Mouse (Mus musculus): Measurements from ENCODE around the gene Ubac2. TPM values are rescaled to one million over a fixed set of nuclear protein-coding genes. Genes with fewer than 3 reads are reported as not detected.

Ubac2 gene
- polyA plus RNA-seq, 1 experiment, result 1.3 TPM

DNA sequence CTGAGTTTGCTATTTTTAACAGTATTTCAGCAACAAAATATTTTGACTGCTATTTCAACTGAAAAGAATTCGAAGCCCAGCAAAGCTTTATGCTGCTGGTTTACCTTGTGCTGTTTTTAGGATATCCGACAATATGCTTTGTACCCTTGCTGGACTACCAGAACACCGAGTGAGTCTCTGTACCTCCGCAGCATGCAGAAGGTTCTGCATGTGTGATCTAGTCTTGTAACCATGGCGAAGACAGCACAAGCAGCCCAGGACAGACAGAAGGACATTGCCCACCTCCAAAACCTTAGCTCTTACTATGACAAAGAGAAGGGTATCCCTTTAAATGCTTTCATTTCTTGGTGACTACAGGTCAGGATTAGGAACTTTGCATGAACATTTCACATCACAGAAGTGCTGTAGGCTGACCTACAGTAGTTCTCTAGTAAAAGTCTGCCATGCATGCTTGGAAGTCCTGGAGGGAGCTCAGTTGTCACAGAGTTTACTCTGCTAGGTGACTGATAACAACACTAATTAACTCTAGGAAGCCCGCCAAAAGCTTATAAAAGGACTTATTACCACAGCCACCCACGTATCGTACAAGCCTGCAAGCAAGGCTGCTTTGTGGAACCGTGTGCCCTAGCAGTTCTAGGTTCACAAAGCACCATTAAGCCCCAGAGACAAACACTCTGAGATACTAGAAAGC, 85.0 kb downstream of the Ubac2 start:
- TF ChIP-seq TAL1 (IDR thresholded peaks at IDR 0.05; ENCODE audit: low read length) (no peak), GATA1 (IDR thresholded peaks at IDR 0.05; ENCODE audit: low read length) (no peak)
- no peak overlapping the region for H3K4me3 ChIP-seq (replicated peaks)
- peaks cover 13% of the 10 kb centered on the region for H3K4me1 ChIP-seq (ENCODE audit: control insufficient read depth)
- no peaks in the 10 kb centered on the region for H3K27me3 ChIP-seq (ENCODE audit: control insufficient read depth)
- no peaks in the 10 kb centered on the region for H3K9me3 ChIP-seq (ENCODE audit: control insufficient read depth, low read length)
- no peaks in the 10 kb centered on the region for H3K36me3 ChIP-seq (ENCODE audit: control insufficient read depth)

DNA sequence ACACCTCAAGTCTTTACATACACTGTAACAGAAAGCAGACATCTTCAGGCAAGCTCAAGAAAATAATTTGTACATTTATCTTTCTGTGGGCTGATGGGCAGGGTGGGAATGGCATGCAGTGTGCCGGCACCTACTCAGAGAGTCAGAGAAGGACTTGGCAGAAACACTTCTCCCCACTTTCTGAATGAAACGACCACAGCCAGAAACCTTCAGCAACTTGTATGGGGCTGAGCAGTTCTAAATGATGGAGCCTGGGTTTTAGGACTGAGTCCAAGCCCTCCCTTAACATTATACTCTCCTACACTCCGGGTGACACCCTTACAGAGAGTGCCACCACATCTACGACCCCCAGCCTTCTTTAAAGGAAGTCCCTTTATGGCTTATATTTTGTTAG, 85.5 kb downstream of the Ubac2 start:
- Histone ChIP-seq H3K36me3 (ENCODE audit: control insufficient read depth) (no peaks in the 10 kb centered on the region), H3K27me3 (ENCODE audit: control insufficient read depth) (no peaks in the 10 kb centered on the region), H3K9me3 (ENCODE audit: control insufficient read depth, low read length) (no peaks in the 10 kb centered on the region), H3K4me1 (ENCODE audit: control insufficient read depth) (peaks cover 13% of the 10 kb centered on the region), H3K4me3 (replicated peaks) (no peak overlapping the region)
- TF ChIP-seq TAL1 (IDR thresholded peaks at IDR 0.05; ENCODE audit: low read length) (no peak), GATA1 (IDR thresholded peaks at IDR 0.05; ENCODE audit: low read length) (no peak)

DNA sequence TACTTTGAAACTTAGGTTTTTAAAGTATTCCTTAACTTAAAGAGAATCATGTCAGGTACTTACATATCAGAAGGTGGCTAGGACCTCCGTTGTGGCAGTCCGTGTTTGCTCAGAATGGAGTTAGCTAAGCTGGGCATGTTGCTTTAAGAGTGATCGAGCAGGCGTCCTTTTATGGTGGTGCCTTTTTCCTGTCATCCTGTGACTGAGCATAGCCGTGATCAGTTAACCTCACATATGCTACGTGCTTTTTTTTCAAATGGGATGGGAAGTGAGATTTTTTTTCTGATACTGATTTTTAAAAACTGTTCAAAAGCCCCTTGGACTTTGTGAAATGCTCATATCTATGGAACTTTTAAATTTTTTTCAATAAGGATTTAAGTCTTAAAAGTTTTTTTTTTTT, 86.6 kb downstream of the Ubac2 start, which contains the start of gene Gpr183:
TSS of gene Gpr183 (minus strand) at position 206 of the 400 bp plus-strand sequence.
- H3K9me3 ChIP-seq (ENCODE audit: control insufficient read depth, low read length), result no peaks in the 10 kb centered on the region
- no peak within 1 kb of the TSS for H3K4me3 ChIP-seq (replicated peaks)
- no peaks in the 10 kb centered on the region for H3K36me3 ChIP-seq (ENCODE audit: control insufficient read depth)
- TF ChIP-seq TAL1 (IDR thresholded peaks at IDR 0.05; ENCODE audit: low read length) (no peak), GATA1 (IDR thresholded peaks at IDR 0.05; ENCODE audit: low read length) (no peak)
- H3K4me1 ChIP-seq (ENCODE audit: control insufficient read depth), result peaks cover 13% of the 10 kb centered on the region
- no peaks in the 10 kb centered on the region for H3K27me3 ChIP-seq (ENCODE audit: control insufficient read depth)

DNA sequence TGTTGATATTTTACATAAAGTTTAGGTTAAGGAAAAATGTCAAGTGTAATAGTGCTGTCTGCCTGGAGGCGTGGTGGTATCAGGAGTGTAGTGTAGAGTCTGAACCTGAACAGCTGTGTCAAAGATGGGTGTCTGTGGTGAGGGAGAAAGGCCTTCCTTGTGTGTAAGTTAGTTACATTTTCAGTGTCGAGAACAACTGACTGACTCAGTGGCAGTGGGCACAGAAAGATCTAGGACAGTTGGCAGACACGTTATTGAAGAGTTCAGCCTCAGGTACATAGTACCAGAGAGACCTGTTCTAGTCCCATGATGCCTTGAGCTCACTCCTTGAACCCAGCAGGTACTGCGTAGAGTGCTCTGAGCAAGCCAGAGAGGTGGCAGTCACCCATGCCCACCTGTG, 87.0 kb downstream of the Ubac2 start:
- Histone ChIP-seq H3K4me1 (ENCODE audit: control insufficient read depth) (peaks cover 13% of the 10 kb centered on the region), H3K36me3 (ENCODE audit: control insufficient read depth) (no peaks in the 10 kb centered on the region), H3K27me3 (ENCODE audit: control insufficient read depth) (no peaks in the 10 kb centered on the region), H3K9me3 (ENCODE audit: control insufficient read depth, low read length) (no peaks in the 10 kb centered on the region), H3K4me3 (replicated peaks) (no peak overlapping the region)
- TF ChIP-seq GATA1 (IDR thresholded peaks at IDR 0.05; ENCODE audit: low read length), result no peak
- TF ChIP-seq TAL1 (IDR thresholded peaks at IDR 0.05; ENCODE audit: low read length), result no peak

DNA sequence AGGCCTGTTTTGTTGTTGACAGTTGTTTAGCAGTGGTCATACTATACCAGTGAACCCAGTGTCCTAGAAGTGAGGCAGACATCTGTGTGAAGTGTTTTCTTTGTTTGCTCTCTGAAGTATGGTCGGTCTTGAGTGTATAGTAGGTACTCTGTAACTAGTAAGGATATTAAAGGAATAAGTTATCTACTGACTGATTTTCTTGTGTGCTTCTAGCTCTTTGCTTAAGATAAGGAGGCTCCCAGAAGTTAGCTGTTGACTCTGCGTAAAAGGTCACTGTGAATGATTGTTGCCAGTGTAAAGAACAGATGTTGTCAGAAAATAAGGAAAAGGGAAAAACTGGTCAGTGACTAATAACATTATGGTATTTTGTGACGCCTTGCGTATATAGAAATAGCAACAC, 88.7 kb downstream of the Ubac2 start:
- TF ChIP-seq GATA1 (IDR thresholded peaks at IDR 0.05; ENCODE audit: low read length) (no peak), TAL1 (IDR thresholded peaks at IDR 0.05; ENCODE audit: low read length) (no peak)
- no peak overlapping the region for H3K4me3 ChIP-seq (replicated peaks)
- no peaks in the 10 kb centered on the region for H3K9me3 ChIP-seq (ENCODE audit: control insufficient read depth, low read length)
- no peaks in the 10 kb centered on the region for H3K27me3 ChIP-seq (ENCODE audit: control insufficient read depth)
- no peaks in the 10 kb centered on the region for H3K36me3 ChIP-seq (ENCODE audit: control insufficient read depth)
- H3K4me1 ChIP-seq (ENCODE audit: control insufficient read depth), result peaks cover 5% of the 10 kb centered on the region; the same call in 1 of the 2 replicates

DNA sequence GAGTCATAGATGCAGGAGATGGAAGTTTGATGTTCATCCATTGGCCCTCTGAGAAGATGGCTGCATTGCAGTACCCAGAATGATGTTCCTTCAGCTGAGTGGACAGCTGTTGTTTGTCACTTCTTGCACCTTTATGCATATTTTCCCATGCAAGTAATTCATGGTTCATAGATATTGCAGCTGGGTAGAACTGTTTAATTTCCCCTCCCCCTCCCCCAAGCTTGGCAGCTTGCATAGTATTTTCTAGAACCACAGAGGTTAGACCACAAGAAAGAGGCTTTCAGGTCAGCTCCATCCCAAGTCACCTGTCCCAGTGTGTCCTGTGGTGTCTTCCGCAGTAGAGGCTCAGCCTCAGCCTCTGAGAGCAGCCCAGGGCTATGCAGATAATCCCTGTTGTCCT, 92.0 kb downstream of the Ubac2 start:
- TF ChIP-seq GATA1 (IDR thresholded peaks at IDR 0.05; ENCODE audit: low read length), result no peak
- no peak for TF ChIP-seq TAL1 (IDR thresholded peaks at IDR 0.05; ENCODE audit: low read length)
- Histone ChIP-seq H3K4me1 (ENCODE audit: control insufficient read depth) (no peaks in the 10 kb centered on the region; the same call in 1 of the 2 replicates), H3K27me3 (ENCODE audit: control insufficient read depth) (no peaks in the 10 kb centered on the region), H3K36me3 (ENCODE audit: control insufficient read depth) (peaks cover 5% of the 10 kb centered on the region), H3K9me3 (ENCODE audit: control insufficient read depth, low read length) (no peaks in the 10 kb centered on the region), H3K4me3 (replicated peaks) (no peak overlapping the region)

DNA sequence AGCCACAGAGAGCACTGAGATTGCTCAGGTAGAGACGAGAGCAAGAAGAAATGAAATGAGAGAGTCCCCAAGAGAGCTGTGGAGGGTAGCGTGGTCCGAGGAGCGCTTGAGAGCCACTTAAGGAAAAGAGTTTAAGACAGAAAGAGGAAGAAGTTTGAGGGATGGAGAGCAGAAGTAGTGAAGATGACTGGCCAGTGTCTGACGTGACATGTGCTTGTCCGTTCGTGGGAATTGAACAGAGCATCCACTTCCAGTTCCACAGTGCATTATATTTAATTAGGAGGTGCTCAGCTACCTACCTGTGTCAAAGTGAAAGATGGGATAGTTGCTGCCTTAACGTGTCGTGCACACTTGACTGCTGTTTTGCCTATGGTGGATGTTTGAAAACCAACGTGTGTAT, 94.7 kb downstream of the Ubac2 start:
- Histone ChIP-seq H3K4me3 (replicated peaks) (no peak overlapping the region), H3K36me3 (ENCODE audit: control insufficient read depth) (peaks cover 10% of the 10 kb centered on the region), H3K4me1 (ENCODE audit: control insufficient read depth) (no peaks in the 10 kb centered on the region), H3K9me3 (ENCODE audit: control insufficient read depth, low read length) (no peaks in the 10 kb centered on the region), H3K27me3 (ENCODE audit: control insufficient read depth) (no peaks in the 10 kb centered on the region)
- no peak for TF ChIP-seq GATA1 (IDR thresholded peaks at IDR 0.05; ENCODE audit: low read length)
- TF ChIP-seq TAL1 (IDR thresholded peaks at IDR 0.05; ENCODE audit: low read length), result no peak

DNA sequence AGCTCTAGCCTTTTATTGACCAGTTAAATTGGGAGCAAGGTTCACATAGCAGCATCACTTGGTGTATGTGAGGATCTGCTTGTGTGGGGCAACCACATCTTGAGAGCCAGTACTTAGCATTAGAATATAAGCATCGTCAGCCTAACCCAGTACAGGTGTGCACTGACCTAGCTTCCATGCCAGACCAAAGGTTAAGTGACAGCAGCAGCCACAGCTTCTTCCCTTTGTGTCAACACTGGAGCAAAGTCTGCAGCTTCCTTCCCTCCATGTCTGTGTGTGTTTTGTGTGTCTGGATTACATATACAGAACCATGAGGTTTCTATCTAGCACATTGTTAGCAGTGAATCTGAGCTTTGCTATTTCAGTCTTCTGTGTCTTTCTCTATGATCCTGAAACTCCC, 103.1 kb downstream of the Ubac2 start:
- TF ChIP-seq GATA1 (IDR thresholded peaks at IDR 0.05; ENCODE audit: low read length) (no peak), TAL1 (IDR thresholded peaks at IDR 0.05; ENCODE audit: low read length) (no peak)
- peaks cover 2% of the 10 kb centered on the region; the same call in 1 of the 2 replicates for H3K36me3 ChIP-seq (ENCODE audit: control insufficient read depth)
- no peaks in the 10 kb centered on the region for H3K27me3 ChIP-seq (ENCODE audit: control insufficient read depth)

DNA sequence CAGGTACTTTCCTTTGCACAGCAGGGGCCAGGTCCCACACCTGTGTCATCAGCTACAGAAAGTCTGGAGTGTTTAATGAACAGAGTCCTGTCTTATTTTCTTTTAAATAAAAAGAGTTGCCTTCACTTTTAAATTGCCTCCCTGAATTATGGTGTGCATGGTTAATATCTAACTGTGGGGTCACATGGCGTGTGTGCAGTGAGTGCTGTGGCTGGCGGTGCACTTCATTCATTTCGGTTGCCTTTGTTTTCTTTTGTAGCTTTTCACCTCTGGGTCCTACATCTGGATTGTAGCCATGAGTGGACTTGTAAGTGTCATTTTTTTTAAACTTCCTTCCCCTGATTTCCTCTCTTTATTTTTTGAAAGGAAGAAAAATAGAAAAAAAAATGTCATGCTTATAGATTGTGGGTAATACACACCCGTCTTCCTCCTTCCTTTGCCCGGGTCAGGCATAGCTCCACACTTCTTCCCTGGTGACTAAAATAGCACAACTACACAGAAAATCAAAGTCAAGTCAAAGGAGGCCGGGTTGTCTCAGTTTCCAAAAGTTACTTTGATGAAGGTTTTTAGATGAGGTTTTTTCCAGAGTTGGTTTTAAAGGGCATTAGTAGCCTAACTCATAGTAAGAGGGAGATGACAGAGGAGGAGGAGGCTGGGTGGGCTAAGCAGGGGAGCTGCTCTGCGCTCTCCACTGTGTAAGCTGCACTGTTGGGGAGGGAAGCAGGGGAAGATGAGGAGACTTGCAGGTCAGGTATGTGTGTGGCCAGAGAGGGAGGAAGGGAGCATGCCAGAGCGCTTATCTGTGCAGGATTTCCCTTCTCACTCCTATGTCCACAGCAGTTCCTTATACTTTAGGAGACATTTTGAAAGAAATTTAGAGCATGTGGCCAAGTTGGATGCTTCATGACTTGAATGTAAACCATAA, 104.9 kb downstream of the Ubac2 start:
- Histone ChIP-seq H3K36me3 (ENCODE audit: control insufficient read depth) (peaks cover 2% of the 10 kb centered on the region; the same call in 1 of the 2 replicates), H3K4me1 (ENCODE audit: control insufficient read depth) (no peaks in the 10 kb centered on the region), H3K9me3 (ENCODE audit: control insufficient read depth, low read length) (no peaks in the 10 kb centered on the region), H3K27me3 (ENCODE audit: control insufficient read depth) (no peaks in the 10 kb centered on the region), H3K4me3 (replicated peaks) (no peak overlapping the region)
- TF ChIP-seq GATA1 (IDR thresholded peaks at IDR 0.05; ENCODE audit: low read length) (no peak), TAL1 (IDR thresholded peaks at IDR 0.05; ENCODE audit: low read length) (no peak)

More for the DNA sequence above, 103.1 kb downstream of the Ubac2 start:
- H3K9me3 ChIP-seq (ENCODE audit: control insufficient read depth, low read length), result no peaks in the 10 kb centered on the region
- H3K4me3 ChIP-seq (replicated peaks), result no peak overlapping the region
- no peaks in the 10 kb centered on the region for H3K4me1 ChIP-seq (ENCODE audit: control insufficient read depth)
